Mouse (Mus musculus): ENCODE data around the gene Fam178b.

Gene Fam178b

DNA sequence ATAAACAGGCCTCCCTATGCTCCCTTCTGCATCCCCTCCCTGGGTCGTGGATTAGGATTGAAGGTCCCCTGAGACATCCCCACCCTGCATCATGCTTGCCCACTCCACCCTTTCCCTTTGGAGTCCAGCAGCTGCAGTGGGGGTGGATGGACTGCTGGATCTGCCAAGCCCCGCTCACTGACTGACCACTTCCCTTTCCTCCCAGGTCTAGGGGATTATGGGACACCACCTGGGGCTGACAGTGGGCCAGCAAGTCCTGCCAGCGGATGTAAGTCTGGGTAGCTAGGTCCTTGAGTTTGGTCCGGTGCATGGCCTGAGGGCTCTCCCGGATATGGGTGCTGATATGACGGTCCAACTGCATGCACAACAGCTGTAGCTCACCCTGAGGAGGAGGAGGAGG is 118.9 kb downstream of the Fam178b start:
- no peak for DNase-seq (ENCODE audit: low spot score)

- DNase-seq (ENCODE audit: low spot score), result no peak
Observed at GRCm38 (mm10) chr1:36563632-36564031, 119.4 kb downstream of the Fam178b start.

DNA sequence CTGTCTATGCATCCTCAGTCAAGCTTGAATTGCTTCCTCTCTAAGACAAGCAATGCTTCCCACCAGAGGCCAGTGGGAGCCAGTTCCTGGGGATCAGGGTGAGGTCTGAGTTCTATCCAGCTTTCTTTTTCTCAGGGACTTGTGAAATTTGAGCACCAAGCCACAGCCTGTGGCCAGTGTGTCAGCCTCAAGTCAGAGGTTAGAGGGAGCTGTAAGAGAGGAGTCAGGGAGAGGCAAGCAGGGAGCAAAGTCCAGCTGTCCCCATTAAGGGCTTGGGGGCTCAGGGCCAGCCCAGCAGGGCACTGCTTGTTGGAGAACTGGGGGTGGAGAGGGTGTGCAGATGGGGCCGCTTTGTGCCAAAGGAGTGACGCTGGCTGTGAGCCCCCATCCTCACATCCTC is 119.8 kb downstream of the Fam178b start:
- peak; percentile 16 for DNase-seq (ENCODE audit: low spot score)

DNA sequence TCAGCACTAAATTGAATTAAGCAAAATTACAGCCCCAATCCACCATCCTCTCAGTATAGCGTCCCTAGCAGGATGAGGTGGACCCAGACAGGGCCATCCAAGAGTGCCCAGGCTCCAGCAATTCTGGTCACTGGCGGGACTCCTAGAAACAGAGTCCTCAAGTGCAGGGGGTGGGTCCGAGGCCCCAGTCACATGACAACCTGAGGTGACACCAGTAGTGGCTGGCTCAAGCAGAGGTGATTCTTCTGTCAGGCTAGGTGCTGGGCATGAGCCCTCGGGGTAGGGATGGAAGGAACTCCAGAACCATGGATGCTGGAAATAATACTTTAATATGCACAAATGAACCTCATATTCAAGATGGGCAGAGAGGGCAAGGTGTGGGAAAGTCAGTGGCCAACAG is 120.6 kb downstream of the Fam178b start:
- no peak for DNase-seq (ENCODE audit: low spot score)

DNA sequence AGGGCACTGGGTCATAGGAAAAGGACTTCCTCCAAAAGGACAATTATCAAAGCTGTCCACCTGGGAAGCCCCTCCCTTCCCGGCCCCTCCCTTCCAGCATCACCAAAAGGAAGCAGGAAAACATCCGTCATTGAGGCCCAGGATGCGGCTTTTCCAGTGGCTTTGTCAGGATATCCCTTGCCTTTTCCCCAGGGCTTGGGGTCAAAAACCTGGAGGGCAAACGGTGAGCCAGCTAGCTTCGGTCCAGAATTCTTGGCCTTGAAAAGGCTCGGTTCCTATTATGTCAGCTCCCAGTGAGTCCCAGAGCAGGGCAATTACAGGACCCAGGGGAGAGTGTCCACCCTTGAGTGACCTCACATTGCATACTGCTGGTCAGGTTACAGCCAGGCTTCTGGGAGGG is 122.1 kb downstream of the Fam178b start:
- DNase-seq (ENCODE audit: low spot score), result no peak

DNA sequence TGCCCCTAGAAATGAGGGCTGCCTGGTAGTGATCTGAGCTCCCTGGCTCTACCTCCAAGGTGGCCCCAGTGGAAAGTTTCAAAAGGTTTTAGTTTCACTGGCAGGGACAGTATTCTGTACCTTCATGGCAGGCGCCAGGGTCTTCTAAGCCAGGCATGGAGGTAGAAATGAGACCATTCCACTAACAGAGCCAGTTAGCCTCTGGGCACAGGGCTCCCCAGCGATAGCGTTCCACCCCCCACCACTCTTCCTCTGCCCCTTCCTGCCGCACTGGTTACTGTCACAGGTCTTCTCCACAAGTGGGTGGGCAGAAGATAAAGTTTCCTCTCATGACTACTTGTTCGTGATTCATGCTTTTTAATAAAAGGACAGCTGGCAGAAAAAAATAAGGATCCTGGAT is 123.1 kb downstream of the Fam178b start:
- DNase-seq (ENCODE audit: low spot score), result no peak

DNA sequence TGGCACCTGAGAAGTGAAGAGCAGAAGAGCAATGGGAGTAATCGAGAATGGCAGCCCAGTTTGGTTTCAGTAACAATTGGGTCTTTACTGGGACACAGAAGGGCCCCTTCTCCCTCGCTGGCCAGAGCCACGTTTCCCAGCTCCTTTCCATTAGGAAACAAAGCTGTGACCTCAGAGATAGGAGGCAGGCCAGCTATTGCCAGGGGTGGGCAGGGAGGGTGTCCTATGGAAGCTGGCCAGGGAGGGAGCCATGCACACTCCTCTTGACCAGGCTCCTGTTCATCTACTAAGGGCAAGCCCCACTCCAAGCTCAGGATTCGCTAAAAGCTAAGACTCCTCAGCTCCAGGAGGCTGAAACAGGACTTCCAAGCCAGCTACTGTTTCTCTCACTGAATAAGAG is 123.7 kb downstream of the Fam178b start:
- peak; percentile 53 for DNase-seq (ENCODE audit: low spot score)

DNA sequence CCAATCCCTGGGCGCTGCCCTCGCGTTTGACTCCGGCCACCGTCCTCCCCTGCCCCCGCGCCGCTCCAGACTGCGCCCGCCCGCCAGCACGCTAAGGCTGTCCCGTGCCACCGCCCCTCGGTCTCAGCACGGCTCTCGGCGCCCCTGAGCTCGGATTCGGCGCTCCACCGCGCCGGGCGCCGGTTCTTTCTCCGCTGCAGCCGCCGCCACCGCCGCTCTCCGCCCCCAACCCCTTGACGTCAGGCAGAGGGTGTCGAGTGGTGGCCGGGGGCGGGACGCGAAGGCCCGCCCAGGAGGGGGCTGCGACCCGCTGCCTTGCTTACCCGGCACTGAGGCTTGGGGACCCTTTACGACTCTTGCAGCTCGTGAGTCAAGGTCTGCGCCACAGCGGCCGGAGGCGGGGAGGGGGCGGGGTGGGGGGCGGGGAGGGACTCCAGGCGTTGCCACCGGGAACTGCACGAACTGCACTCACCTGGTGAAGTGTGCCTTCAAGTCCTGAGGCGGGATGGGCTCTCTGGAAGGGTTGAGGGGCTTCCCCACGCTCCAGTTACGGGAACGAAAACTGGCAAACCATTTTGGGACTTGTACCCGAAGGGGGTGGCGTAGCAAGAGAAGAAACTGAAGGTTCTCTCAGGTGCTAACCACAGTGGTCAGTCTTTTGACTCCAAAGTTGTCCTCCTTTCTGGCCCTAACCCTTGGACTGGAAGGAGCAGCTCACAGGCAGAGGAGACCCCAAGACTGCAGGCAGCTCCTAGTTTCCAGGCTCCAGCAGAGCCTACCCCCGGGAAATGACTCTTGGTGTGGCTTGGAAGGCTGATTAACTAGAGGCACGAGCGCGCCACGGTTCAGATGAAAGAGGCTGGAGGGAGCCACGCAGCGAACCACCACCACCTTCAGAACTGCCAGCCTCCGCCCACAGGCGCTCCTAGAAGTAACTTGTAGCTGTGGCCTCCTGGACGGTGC is 124.7 kb downstream of the Fam178b start, which contains the start of gene Sema4c:
Gene Sema4c, minus strand, starts transcription at position 319 of the 963 bp plus-strand sequence.
- peak; percentile 88 for DNase-seq (ENCODE audit: low spot score)

DNA sequence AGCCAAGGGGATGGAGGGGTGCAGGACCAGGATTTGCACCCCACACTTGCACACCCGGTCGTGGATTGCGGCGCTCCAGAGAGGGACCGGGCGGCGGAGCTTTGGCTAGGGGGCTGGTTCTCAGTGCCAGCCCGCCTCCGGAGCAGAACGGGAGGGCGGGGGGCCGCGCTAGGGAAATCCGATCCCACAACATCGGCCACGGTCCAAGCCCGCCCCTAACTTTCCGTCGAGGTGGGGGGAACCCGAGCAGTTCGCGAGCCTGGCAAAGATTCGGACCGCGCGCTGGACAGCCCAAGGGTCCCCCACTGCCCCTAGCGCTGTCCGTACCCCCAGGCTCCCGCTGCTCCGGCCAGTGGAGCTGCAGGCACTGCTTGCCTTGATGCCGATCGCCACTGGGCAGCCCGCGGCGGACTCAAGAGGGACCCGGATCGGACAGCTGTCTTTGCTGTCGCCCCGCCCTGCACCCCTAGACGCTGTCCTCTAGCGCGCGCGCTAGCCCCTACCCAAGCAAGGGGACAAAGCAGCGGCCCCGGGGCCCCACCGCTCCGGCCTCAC is 125.4 kb downstream of the Fam178b start:
- peak; percentile 87 for DNase-seq (ENCODE audit: low spot score)

- peak; percentile 93 for DNase-seq (ENCODE audit: low spot score)
Observed at GRCm38 (mm10) chr1:36556553-36557456, 126.2 kb downstream of the Fam178b start.

DNA sequence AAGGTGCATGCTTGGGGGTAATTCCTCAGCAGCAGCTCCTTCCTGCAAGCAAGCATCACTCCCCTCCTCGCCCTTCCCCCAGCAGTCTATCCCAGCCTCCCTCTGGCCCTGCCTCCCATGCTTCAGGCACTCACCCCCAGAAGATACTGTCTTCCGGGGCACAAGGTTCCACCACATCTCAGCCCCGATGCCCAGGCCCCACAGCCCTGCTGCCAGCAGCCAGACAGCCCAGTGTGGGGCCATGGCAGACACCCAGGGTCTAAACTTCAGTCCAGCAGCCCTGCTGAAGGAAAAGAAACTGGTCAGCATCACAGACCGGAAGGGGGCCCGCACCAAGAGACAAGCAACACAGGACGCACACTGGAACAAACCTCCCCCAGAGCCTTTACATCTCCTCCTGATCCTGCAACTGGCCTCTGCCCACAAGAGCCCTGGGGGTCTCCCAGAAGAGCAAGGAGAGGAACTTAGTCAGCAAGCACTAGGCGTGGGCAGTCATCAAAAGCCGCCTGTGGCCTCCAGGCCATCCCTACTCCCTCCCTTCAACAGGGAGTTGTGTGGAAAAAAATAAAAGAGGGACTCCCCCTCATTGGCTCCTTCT is 127.1 kb downstream of the Fam178b start:
- peak; percentile 39 for DNase-seq (ENCODE audit: low spot score)

DNA sequence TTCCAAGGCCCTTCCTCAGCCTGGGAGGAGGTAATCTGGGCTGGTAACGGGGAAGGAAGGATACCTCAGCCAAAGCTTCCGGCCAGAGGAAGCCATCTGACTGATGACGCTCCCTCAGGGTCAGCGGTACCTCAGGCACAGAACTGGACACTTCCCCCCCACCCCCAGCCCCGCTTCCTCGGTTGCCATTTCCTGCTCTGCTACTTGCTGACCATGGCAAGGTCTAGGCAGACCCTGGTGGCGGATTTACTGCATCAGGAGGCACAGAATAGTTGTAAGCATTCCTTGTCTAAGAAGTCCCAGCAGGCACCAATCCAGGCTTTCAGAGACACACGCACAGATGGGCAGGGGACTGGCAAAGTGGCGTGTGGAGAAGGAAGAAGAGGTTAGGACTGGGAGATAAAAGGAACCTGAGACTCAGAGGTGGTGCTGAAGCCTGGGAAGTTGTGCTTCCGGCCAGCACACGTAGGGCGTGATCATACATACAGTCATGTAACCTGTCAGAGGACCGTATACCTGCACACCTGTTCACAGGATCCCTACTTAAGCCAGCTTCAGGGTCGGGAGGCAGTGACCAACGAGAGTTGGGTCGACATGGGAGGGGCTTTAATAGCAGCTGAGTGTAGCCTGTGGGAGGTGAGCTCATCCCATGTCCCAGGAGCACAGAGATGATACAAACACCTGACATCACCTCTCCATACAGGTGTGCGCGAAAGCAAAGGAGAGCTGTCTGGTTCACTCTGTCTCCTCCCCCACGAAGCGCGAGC is 128.2 kb downstream of the Fam178b start:
- DNase-seq (ENCODE audit: low spot score), result no peak

GRCm38 (mm10) chr1:36552506-36552905 is 130.5 kb downstream of the Fam178b start:
- DNase-seq (ENCODE audit: low spot score), result no peak

- no peak for DNase-seq (ENCODE audit: low spot score)
Observed at GRCm38 (mm10) chr1:36551904-36552303, 131.1 kb downstream of the Fam178b start.

- DNase-seq (ENCODE audit: low spot score), result no peak
Observed at GRCm38 (mm10) chr1:36550075-36550863, 132.7 kb downstream of the Fam178b start.

DNA sequence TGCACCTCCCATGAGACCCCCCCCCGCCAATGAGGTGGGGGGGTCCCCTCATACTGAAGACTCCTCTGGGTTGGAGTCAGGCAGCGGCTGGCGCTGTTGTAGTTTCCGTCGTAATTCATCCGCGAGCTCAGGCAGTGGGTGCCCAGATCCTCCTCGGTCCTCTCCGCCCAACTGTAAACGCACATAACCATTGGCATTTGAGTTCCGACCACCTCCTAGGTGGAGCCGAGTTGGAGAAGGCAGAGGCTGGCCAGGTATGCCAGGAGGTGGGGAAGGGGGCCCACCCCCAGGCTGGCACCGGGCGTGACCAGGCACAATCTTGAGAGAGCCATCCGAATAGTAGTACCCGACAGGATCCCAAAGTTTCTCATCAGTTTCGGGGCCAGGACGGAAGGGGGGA is 133.5 kb downstream of the Fam178b start:
- no peak for DNase-seq (ENCODE audit: low spot score)

DNA sequence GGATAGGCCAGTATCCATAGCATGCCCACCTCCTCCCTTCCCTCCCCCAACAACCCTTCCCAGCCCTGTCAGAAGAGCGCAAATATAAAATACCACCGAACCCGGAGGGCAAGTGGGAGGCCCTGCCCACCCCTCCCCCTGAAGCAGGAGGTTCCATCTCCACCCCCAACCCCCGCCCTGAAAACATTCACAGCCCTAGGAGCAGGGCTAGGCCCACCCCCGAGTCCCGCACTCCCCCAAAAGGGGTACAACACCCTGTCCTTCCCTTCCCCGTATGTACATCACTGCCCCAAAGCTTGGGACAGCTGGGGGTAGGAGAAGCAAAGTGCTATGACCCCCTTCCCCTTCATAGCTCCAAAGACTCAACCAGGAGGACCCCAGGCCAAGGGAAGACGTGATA is 134.2 kb downstream of the Fam178b start:
- DNase-seq (ENCODE audit: low spot score), result no peak

DNA sequence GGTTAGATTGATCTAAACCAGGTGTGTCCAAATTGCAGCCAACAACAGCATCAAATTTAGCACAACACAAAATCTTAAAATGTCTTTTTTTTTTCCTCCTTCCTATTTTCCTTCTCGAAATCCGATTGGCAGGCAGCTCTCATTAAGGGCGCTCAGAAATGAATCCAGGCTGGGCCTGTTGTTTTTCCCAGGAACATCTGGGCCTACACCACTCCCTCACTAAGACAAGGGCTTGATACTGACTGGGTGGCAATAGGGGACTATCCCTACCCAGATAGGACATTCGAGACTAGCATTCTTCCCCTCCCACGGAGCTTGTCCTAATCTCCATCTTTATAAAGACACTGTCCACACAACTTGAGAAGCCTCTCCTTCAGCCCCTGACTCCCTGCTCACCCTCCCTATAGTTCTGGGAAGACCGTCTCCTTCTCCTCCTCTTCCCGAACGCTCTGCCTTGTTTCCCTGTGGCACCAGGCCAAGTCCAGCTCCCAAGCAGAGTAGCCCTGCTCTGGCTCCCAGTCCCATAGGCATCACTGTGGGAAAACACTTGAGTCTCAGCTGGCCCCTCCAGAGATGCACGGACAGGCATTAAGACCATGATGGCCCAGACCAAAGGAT is 134.9 kb downstream of the Fam178b start:
- DNase-seq (ENCODE audit: low spot score), result no peak

DNA sequence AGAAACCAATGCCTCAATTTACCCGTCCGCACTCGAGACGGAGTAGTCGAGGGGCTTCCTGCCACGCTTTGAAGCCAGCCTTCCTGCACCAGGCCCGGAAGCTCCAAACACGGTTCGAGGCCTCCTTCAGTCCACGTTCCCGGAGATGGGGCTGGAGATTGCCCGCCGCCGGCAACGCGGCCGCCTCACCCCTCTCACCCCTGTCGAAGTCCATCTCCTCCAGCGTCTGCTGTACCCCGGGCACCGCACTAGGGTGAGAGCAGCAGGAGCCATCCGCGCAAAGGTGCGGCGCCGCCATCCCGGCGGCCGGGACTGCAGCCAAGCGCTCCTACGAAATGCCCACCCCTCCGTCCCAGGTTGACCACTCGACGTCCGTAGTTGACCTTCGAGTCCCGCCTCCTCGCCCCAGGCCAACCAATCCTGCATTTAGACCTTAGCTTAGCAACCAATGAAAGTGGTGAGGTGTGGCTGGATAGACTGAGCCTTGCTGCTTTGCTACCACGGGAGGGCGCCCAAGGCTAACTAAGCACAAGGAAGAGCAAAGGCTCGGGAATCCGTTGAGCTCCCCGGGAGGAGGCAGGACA is 136.0 kb downstream of the Fam178b start, which contains the start of gene Ankrd39:
Gene Ankrd39, minus strand, starts transcription at position 558 of the 584 bp plus-strand sequence.
- peak; percentile 99 for DNase-seq (ENCODE audit: low spot score)
